Mouse (Mus musculus): ENCODE results near the gene Anapc16. TPM values are rescaled to one million over a fixed set of nuclear protein-coding genes. Genes with fewer than 3 reads are reported as not detected.

Anapc16 gene
- polyA plus RNA-seq, 1 experiment, result 104 TPM

- Histone ChIP-seq H3K27me3 (ENCODE audit: control insufficient read depth, insufficient read depth, insufficient read length) (no peaks in the 10 kb centered on the region), H3K4me3 (ENCODE audit: insufficient read depth, poor library complexity, severe bottlenecking) (no peak overlapping the region), H3K79me3 (ENCODE audit: low read depth) (no peaks in the 10 kb centered on the region), H3K79me2 (ENCODE audit: control insufficient read depth, insufficient read depth) (no peaks in the 10 kb centered on the region), H3ac (ENCODE audit: control insufficient read depth, insufficient read length, low read depth) (no peak overlapping the region), H3K36me3 (ENCODE audit: control insufficient read depth, insufficient read depth) (no peaks in the 10 kb centered on the region)
- TF ChIP-seq FOSL1 (IDR thresholded peaks at IDR 0.05; ENCODE audit: insufficient read depth, low read length, poor library complexity, severe bottlenecking) (no peak), CEBPB (IDR thresholded peaks at IDR 0.05; ENCODE audit: low read depth) (no peak), USF1 (IDR thresholded peaks at IDR 0.05; ENCODE audit: low read depth) (no peak), MYOG (IDR thresholded peaks at IDR 0.05; ENCODE audit: control insufficient read depth, extremely low read depth, insufficient read length) (no peak), CTCF (IDR thresholded peaks at IDR 0.05; ENCODE audit: control insufficient read depth, insufficient read depth, insufficient read length) (no peak), MAX (IDR thresholded peaks at IDR 0.05) (no peak), MYOD1 (IDR thresholded peaks at IDR 0.05; ENCODE audit: control insufficient read depth, insufficient read length, low read depth) (no peak)
Observed at GRCm38 (mm10) chr10:60028979-60029378, 26.0 kb upstream of the Anapc16 start.

- no peak overlapping the region for H3ac ChIP-seq (ENCODE audit: control insufficient read depth, insufficient read length, low read depth)
- TF ChIP-seq MAX (IDR thresholded peaks at IDR 0.05) (no peak), CTCF (IDR thresholded peaks at IDR 0.05; ENCODE audit: control insufficient read depth, insufficient read depth, insufficient read length) (no peak), USF1 (IDR thresholded peaks at IDR 0.05; ENCODE audit: low read depth) (no peak), MYOG (IDR thresholded peaks at IDR 0.05; ENCODE audit: control insufficient read depth, extremely low read depth, insufficient read length) (no peak), FOSL1 (IDR thresholded peaks at IDR 0.05; ENCODE audit: insufficient read depth, low read length, poor library complexity, severe bottlenecking) (no peak), CEBPB (IDR thresholded peaks at IDR 0.05; ENCODE audit: low read depth) (no peak), MYOD1 (IDR thresholded peaks at IDR 0.05; ENCODE audit: control insufficient read depth, insufficient read length, low read depth) (no peak)
- no peaks in the 10 kb centered on the region for H3K27me3 ChIP-seq (ENCODE audit: control insufficient read depth, insufficient read depth, insufficient read length)
- no peak overlapping the region for H3K4me3 ChIP-seq (ENCODE audit: insufficient read depth, poor library complexity, severe bottlenecking)
- H3K79me3 ChIP-seq (ENCODE audit: low read depth), result no peaks in the 10 kb centered on the region
- H3K36me3 ChIP-seq (ENCODE audit: control insufficient read depth, insufficient read depth), result no peaks in the 10 kb centered on the region
- no peaks in the 10 kb centered on the region for H3K79me2 ChIP-seq (ENCODE audit: control insufficient read depth, insufficient read depth)
Observed at GRCm38 (mm10) chr10:60028181-60028580, 25.2 kb upstream of the Anapc16 start.

- Histone ChIP-seq H3K79me2 (ENCODE audit: control insufficient read depth, insufficient read depth) (no peaks in the 10 kb centered on the region), H3K79me3 (ENCODE audit: low read depth) (no peaks in the 10 kb centered on the region), H3K36me3 (ENCODE audit: control insufficient read depth, insufficient read depth) (no peaks in the 10 kb centered on the region), H3ac (ENCODE audit: control insufficient read depth, insufficient read length, low read depth) (no peak overlapping the region), H3K4me3 (ENCODE audit: insufficient read depth, poor library complexity, severe bottlenecking) (no peak overlapping the region), H3K27me3 (ENCODE audit: control insufficient read depth, insufficient read depth, insufficient read length) (no peaks in the 10 kb centered on the region)
- TF ChIP-seq MYOG (IDR thresholded peaks at IDR 0.05; ENCODE audit: control insufficient read depth, extremely low read depth, insufficient read length), result no peak
- TF ChIP-seq MYOD1 (IDR thresholded peaks at IDR 0.05; ENCODE audit: control insufficient read depth, insufficient read length, low read depth), result no peak
- no peak for TF ChIP-seq MAX (IDR thresholded peaks at IDR 0.05)
- TF ChIP-seq FOSL1 (IDR thresholded peaks at IDR 0.05; ENCODE audit: insufficient read depth, low read length, poor library complexity, severe bottlenecking), result no peak
- TF ChIP-seq CEBPB (IDR thresholded peaks at IDR 0.05; ENCODE audit: low read depth), result no peak
- TF ChIP-seq CTCF (IDR thresholded peaks at IDR 0.05; ENCODE audit: control insufficient read depth, insufficient read depth, insufficient read length), result no peak
- TF ChIP-seq USF1 (IDR thresholded peaks at IDR 0.05; ENCODE audit: low read depth), result no peak
Observed at GRCm38 (mm10) chr10:60027619-60028084, 24.7 kb upstream of the Anapc16 start.

- no peaks in the 10 kb centered on the region for H3K79me2 ChIP-seq (ENCODE audit: control insufficient read depth, insufficient read depth)
- H3K36me3 ChIP-seq (ENCODE audit: control insufficient read depth, insufficient read depth), result no peaks in the 10 kb centered on the region
- no peak overlapping the region for H3ac ChIP-seq (ENCODE audit: control insufficient read depth, insufficient read length, low read depth)
- H3K4me3 ChIP-seq (ENCODE audit: insufficient read depth, poor library complexity, severe bottlenecking), result no peak overlapping the region
- H3K27me3 ChIP-seq (ENCODE audit: control insufficient read depth, insufficient read depth, insufficient read length), result no peaks in the 10 kb centered on the region
- TF ChIP-seq MYOG (IDR thresholded peaks at IDR 0.05; ENCODE audit: control insufficient read depth, extremely low read depth, insufficient read length), result no peak
- H3K79me3 ChIP-seq (ENCODE audit: low read depth), result no peaks in the 10 kb centered on the region
Observed at GRCm38 (mm10) chr10:60026759-60027395, 23.9 kb upstream of the Anapc16 start.

- Histone ChIP-seq H3K79me2 (ENCODE audit: control insufficient read depth, insufficient read depth) (no peaks in the 10 kb centered on the region), H3ac (ENCODE audit: control insufficient read depth, insufficient read length, low read depth) (no peak overlapping the region), H3K4me3 (ENCODE audit: insufficient read depth, poor library complexity, severe bottlenecking) (no peak overlapping the region), H3K79me3 (ENCODE audit: low read depth) (no peaks in the 10 kb centered on the region), H3K36me3 (ENCODE audit: control insufficient read depth, insufficient read depth) (peaks cover 8% of the 10 kb centered on the region), H3K27me3 (ENCODE audit: control insufficient read depth, insufficient read depth, insufficient read length) (no peaks in the 10 kb centered on the region)
- TF ChIP-seq MYOG (IDR thresholded peaks at IDR 0.05; ENCODE audit: control insufficient read depth, extremely low read depth, insufficient read length), result no peak
- no peak for TF ChIP-seq MYOD1 (IDR thresholded peaks at IDR 0.05; ENCODE audit: control insufficient read depth, insufficient read length, low read depth)
- TF ChIP-seq FOSL1 (IDR thresholded peaks at IDR 0.05; ENCODE audit: insufficient read depth, low read length, poor library complexity, severe bottlenecking), result no peak
- TF ChIP-seq CEBPB (IDR thresholded peaks at IDR 0.05; ENCODE audit: low read depth), result no peak
- TF ChIP-seq USF1 (IDR thresholded peaks at IDR 0.05; ENCODE audit: low read depth), result no peak
- no peak for TF ChIP-seq MAX (IDR thresholded peaks at IDR 0.05)
- TF ChIP-seq CTCF (IDR thresholded peaks at IDR 0.05; ENCODE audit: control insufficient read depth, insufficient read depth, insufficient read length), result no peak
Observed at GRCm38 (mm10) chr10:60023751-60024150, 20.8 kb upstream of the Anapc16 start.

GRCm38 (mm10) chr10:60019299-60019698 is 16.4 kb upstream of the Anapc16 start:
- Histone ChIP-seq H3K79me3 (ENCODE audit: low read depth) (no peaks in the 10 kb centered on the region), H3K79me2 (ENCODE audit: control insufficient read depth, insufficient read depth) (no peaks in the 10 kb centered on the region), H3K36me3 (ENCODE audit: control insufficient read depth, insufficient read depth) (peaks cover 8% of the 10 kb centered on the region), H3K4me3 (ENCODE audit: insufficient read depth, poor library complexity, severe bottlenecking) (no peak overlapping the region), H3ac (ENCODE audit: control insufficient read depth, insufficient read length, low read depth) (no peak overlapping the region), H3K27me3 (ENCODE audit: control insufficient read depth, insufficient read depth, insufficient read length) (no peaks in the 10 kb centered on the region)
- no peak for TF ChIP-seq USF1 (IDR thresholded peaks at IDR 0.05; ENCODE audit: low read depth)
- TF ChIP-seq CTCF (IDR thresholded peaks at IDR 0.05; ENCODE audit: control insufficient read depth, insufficient read depth, insufficient read length), result no peak
- TF ChIP-seq FOSL1 (IDR thresholded peaks at IDR 0.05; ENCODE audit: insufficient read depth, low read length, poor library complexity, severe bottlenecking), result no peak
- TF ChIP-seq MYOD1 (IDR thresholded peaks at IDR 0.05; ENCODE audit: control insufficient read depth, insufficient read length, low read depth), result no peak
- TF ChIP-seq CEBPB (IDR thresholded peaks at IDR 0.05; ENCODE audit: low read depth), result no peak
- no peak for TF ChIP-seq MYOG (IDR thresholded peaks at IDR 0.05; ENCODE audit: control insufficient read depth, extremely low read depth, insufficient read length)
- no peak for TF ChIP-seq MAX (IDR thresholded peaks at IDR 0.05)

All from C2C12 (cell line).